Mouse (Mus musculus) kidney, postnatal 25 days (tissue): Measurements from ENCODE around the gene Nsmce4a.
A peak's percentile ranks its signal among the peaks of the same experiment; 100 is the strongest.
"Not testable (repeated sequence)": the region's sequence is repeated elsewhere in the genome, so short reads cannot be mapped to it uniquely, and the experiment has no call there.

Experiments used
- DNase-seq, 2 experiments: peaks; one replicate each; pipeline ENCODE4 v3.0.0; 2021; ENCODE audit warnings: mixed read lengths in 2 of 2

Nsmce4a gene

DNA sequence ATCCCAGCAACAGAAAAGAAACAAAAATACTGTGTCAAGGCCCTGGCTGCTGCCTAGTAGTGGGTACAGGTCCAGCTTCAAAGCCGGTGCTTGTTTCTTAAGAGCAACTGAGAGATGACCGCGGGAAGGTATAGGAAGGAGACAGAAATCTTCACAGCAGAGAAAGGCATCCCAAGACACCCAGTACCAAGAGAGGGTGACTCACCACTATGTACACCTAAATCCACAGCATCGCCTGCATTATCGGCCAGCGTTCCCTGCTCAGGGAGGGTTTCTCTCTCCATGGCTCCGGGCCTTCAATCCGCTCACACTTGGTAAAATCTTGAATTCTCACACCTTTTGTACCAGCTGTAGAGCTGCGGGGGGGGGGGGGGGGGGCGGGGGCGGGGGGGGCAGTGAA is at the start of gene Nsmce4a:
TSS of gene Nsmce4a (minus strand) at position 298 of the 400 bp plus-strand sequence.
- no peak for DNase-seq

GRCm38 (mm10) chr7:130622359-130622758 is 49.4 kb upstream of the Nsmce4a start:
- no peak for DNase-seq

DNA sequence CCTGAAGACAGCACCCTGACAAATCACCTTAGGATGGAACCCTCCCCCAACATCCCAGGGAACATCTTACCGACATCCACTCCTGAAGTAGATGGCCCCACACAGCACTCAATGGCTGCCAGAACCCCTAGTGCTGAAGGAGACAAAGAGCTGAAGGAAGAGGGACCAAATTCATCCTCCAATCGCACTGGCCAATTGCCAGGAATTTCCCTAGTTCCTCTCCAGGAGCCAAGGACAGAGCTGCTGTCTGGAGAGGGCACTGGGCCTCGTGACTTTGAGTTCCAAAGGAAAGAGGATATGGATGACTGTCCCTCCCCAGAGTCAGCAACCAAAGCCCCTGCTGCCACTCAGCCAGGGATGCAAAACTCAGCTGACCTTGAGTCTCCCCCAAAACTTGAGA is 49.0 kb upstream of the Nsmce4a start:
- DNase-seq: peak; percentile 59

DNA sequence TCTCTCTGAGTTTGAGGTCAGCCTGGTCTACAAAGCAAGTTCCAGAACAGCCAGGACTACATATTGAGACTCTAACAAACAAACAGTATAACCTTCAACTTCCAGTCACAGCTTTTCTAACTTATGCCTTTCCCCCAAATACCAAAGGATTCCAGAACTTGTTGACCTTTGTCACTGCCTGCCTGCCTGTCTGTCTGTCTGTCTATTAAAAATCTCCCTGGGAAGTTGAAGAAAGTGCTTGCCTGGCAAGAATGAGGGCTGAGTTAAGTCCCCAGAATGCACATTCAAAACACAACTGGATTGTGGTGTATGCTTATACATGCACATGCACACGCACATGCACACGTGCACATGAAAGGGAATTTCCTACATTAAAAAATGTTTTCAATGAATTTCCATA is 48.1 kb upstream of the Nsmce4a start:
- DNase-seq: no peak

GRCm38 (mm10) chr7:130617591-130617990 is 44.7 kb upstream of the Nsmce4a start:
- DNase-seq: no peak

DNA sequence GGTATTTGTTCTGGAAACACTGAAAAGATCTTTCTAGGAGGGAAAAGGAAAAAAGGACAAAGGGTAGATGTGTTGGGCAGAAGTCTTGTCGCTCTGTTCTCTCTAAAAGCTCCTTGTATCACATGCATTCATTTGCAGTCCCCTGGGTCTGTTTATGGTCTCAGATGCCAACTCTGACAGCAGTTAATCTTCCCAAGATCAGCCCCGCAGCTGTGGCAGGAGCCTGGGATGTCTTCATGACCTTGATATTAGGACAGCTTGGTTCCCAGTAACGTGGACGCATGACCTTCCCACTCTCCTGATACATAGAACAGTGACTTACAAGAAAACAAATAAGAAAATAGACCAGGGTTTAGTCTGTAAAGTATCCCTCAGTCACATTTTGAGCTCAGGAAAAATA is 41.1 kb upstream of the Nsmce4a start:
- no peak for DNase-seq

- DNase-seq: no peak
Observed at GRCm38 (mm10) chr7:130606958-130607357, 34.0 kb upstream of the Nsmce4a start.

GRCm38 (mm10) chr7:130605111-130605510 is 32.2 kb upstream of the Nsmce4a start:
- DNase-seq: peak in 1 of 2 experiments; percentile 58

- DNase-seq: no peak
Observed at GRCm38 (mm10) chr7:130604390-130604789, 31.5 kb upstream of the Nsmce4a start.

DNA sequence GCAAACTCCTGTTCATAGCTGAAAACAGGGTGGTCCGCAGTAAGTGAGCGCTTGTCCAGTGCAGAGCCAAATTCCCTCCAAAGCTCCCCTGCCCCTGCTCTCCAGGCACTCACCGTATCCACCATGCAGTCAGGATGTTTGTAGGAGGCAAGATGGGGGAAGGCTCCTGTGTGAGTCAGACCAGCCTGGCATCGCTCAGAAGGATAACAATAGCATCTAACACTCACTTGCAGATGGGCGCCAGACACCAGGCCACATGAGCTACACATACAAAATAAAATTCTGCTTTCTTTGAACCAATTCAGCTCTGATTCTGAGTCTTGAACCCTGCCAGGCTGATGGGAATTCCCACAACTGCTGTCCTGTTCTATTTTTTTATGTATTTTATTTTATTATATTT is 30.6 kb upstream of the Nsmce4a start:
- no peak for DNase-seq

GRCm38 (mm10) chr7:130602804-130603203 is 29.9 kb upstream of the Nsmce4a start:
- DNase-seq: no peak

- no peak for DNase-seq
Observed at GRCm38 (mm10) chr7:130600546-130600945, 27.6 kb upstream of the Nsmce4a start.

DNA sequence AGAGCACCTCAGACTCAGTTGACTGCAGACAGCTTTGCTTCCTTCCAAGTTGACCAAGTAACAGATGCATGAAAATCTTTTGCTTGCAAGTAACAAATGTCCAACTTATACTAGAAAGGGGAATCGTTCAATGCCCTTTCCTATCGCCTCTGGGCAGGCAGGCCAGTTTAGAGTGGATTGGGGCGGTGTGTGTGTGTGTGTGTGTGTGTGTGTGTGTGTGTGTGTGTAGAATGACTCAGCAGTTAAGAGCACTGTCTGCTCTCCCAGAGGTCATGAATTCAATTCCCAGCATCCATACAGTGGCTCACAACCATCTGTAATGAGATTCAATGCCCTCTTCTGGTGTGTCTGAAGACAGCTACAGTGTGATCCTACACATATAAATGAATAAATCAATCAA is 27.2 kb upstream of the Nsmce4a start:
- DNase-seq: no peak

- DNase-seq: no peak
Observed at GRCm38 (mm10) chr7:130597546-130597945, 24.6 kb upstream of the Nsmce4a start.

GRCm38 (mm10) chr7:130596079-130596855 is 23.3 kb upstream of the Nsmce4a start:
- peak; percentile 72 to 89 for DNase-seq

- not testable (repeated sequence) for DNase-seq
Observed at GRCm38 (mm10) chr7:130593375-130594239, 20.7 kb upstream of the Nsmce4a start.

DNA sequence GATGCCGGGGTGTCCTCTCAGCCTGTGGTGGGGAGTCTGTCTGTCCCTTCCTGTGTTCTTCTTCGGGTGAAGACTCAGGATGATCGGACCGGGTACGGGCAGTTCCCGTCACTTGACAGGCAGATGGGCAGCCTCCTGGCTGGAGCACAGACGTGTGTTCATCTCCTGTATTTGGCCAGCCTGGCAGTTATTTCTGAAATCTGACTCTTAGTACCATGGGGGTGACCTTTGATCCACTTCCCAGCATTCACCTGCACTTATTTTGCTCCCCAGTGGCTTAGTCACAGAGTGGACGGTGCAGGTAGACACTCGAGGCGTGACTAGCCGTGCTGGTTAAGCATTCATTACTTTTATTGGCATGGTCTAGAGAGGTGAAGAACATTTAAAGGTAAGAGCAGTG is 20.1 kb upstream of the Nsmce4a start:
- not testable (repeated sequence) for DNase-seq

GRCm38 (mm10) chr7:130590845-130591437 is 18.0 kb upstream of the Nsmce4a start:
- DNase-seq: no peak

DNA sequence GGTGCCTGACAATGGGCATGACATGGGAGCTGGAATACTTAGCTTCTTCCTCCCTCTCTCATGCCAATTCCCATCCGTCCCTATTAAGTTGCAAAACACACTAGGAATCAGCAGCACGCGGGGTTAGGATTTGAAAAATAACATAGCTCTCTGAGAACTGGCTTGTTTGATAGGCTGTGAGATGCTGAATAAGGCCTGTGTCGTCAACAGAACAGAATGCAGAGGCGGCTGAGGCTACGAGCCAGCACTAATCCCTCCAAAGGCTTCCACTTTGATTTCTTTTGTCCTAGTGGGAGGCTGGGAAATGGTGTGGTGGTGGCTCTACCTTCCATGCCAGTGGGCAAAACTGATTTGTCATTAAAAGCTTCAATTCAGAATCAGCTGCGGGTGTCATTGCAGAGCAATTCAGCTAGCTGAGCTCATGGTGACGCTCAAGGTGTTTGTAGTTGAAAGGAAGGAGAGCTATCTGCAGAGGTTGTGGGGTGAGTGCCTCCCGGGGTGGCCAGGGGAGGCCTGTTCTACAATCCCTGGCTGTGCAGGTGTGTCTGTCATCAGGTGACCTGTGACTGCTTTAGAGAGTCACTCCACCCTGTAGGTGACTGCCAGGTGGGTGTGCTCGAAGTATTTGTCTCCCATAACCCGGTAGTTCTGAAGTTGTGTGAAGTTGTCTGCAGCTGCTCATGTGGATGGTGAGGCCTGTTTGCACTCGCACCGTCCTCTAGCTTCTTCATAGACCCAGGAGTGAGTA is 17.3 kb upstream of the Nsmce4a start:
- DNase-seq: no peak

GRCm38 (mm10) chr7:130586521-130587072 is 13.7 kb upstream of the Nsmce4a start:
- DNase-seq: no peak

DNA sequence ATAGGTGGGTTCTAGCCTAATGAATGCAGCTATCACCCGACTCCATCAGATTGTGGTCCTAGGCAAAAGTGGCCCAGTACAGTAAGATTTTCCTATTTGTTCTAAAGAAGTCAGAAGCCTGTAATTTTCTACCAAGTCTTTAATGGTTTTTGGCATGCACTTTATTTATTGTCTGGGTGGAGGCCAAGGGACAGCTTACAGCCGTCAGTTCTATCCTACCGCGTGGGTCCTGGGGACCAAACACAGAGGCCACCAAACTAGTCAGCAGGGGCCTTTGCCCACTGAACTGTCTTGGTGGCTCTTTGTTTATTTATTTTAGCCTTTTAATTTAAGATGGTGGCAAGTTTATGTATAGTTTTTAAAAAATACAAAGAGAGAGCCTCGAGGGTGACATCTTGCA is 5.7 kb upstream of the Nsmce4a start:
- DNase-seq: no peak

GRCm38 (mm10) chr7:130578066-130578465 is 5.1 kb upstream of the Nsmce4a start:
- no peak for DNase-seq
